Mouse (Mus musculus) ES-CJ7 (cell line): ENCODE results near the gene Gpr137.
A peak's percentile ranks its signal among the peaks of the same experiment; 100 is the strongest.
"Not testable (repeated sequence)": the region's sequence is repeated elsewhere in the genome, so short reads cannot be mapped to it uniquely, and the experiment has no call there.

Experiments
- DNase-seq: peaks from one replicate; pipeline ENCODE4 v3.0.0; 2011; ENCODE audit warnings: low read depth, low spot score

Gene Gpr137

DNA sequence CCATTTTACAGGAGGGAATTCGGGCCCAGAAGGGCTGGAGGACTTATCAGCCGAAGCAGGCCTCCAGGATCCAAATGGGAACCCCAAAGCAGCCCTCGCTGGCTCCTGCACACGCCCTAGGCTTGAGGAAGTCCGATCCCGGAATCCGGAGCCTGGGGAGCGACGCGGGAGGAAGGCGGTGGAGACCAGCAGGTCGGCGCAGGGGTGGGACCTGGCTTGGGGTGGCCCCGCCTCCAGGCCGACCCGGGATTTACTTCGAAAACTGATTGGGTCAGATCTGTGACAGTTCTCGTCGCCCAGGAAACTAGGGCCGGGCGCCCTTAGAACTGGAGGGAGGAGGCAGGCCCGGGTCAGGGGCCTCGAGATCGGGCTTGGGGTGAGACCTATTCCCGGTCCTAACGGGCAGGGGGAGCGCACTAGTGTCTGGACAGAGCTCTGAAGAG, at the start of gene Gpr137:
TSS of gene Gpr137 (minus strand) at position 232 of the 443 bp plus-strand sequence.
- DNase-seq, result peak; percentile 92

DNA sequence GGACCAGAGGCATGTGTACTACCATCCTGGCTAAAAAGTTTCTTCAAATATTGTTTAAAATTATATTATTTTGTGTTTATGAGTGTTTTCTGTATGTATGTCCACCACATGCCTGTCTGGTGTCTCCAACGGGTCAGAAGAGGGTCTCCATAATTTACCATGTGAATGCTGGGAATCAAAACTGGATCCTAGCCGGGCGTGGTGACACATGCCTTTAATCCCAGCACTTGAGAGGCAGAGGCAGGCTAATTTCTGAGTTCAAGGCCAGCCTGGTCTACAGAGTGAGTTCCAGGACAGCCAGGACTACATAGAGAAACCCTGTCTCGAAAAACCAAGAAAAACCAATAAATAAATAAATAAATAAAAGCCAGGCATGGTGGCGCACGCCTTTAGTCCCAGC, 48.9 kb upstream of the Gpr137 start:
- DNase-seq, result not testable (repeated sequence)

DNA sequence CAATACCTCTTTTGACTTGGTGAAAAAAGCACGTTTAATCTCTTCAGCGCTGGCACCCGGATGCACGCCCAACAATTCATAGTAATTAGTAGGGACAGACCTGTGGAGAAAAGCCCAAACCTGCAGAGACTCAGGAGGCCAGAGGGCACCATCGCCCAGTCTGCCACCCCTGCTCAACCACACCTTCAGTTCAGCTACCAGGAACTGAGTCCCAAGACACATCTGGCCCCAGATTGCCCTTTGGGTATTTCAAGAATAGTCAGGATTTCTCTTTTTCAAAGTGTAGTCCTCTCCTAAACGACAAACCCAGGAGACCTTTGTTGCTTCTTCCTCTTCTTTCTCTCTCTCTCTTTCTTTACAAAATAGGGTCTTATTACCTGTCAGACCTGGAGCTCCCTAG, 48.4 kb upstream of the Gpr137 start:
- DNase-seq, result no peak

DNA sequence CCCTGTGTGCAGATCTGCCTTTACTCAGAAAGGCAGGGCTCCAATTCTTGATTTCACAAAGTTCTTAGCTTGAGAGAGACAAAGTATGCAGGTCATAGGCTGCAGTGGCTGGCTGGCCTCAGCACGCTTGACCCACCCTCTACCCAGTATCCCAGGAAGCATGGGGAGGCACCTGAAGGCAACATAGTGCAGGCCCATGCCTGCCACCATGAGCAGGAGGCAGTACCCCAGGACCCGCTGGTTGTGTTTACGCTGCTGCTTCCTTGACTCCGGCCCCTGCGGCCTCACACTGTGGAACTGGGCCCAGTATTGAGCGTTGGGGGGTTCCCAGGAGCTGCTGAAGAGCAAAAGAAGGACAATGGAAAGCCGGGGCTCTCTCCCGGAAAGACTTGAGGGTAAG, 47.0 kb upstream of the Gpr137 start:
- no peak for DNase-seq

DNA sequence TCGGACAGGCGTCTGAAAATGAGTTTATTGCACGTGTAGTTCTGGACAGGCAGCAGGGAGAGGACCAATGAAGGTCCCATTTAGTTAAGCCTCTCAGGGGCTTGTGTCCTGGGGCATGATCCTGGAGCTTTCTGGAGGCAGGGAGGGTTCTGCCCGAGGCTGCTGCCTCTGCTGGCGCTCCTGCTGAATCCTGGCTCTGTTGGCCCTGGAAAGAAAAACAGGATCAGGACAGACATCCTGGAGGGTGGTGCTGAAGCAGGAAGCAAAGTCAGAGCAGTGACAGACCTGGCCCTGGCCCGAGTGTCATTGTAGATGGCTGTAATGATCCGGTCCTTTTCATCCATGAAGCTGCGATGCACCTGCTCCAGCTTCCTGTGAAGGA, 45.6 kb upstream of the Gpr137 start:
- DNase-seq, result no peak

DNA sequence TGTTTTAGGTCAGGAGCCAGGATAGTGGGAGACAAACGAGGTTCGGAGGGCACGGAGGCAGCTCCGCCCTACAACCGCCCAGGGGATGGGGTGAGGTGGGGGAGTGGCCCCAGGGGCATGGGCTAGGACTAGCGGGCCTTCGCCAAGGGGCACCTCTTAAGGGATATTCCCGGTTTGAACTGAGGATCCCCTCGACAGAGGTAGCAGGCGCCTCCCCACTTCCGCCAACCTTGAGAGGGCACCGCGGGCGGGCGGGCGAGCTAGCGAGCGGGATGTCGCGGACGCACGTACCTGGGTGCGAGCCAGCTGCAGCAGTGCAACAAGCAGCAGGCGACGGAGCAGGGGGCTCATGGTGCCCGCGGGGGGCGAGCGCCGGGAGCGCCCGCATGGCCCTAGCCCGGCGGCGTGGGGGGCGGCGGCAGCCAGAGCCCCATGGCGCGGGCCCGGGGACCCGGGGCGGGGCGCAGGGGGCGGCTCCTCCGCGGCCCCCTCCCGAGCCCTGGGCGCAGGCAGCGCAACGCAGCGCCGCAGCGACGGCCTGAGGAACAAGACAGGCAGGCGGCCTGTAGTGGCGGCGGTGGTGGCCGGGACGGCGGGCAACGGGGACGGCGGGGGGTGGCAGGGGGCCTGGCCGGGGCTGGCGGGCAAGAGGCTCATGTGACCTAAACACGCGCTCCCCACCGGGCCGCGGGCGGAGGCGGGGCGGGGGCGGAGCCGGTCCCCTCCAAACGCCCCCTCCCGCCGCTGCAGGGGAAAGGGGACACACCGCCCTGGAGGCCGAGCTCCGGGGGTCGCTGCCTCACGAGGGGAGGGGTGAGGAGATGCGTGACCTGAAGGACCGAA, 45.0 kb upstream of the Gpr137 start, which contains the start of gene Vegfb:
TSS of gene Vegfb (minus strand) at position 591 of the 843 bp plus-strand sequence.
- DNase-seq, result no peak

DNA sequence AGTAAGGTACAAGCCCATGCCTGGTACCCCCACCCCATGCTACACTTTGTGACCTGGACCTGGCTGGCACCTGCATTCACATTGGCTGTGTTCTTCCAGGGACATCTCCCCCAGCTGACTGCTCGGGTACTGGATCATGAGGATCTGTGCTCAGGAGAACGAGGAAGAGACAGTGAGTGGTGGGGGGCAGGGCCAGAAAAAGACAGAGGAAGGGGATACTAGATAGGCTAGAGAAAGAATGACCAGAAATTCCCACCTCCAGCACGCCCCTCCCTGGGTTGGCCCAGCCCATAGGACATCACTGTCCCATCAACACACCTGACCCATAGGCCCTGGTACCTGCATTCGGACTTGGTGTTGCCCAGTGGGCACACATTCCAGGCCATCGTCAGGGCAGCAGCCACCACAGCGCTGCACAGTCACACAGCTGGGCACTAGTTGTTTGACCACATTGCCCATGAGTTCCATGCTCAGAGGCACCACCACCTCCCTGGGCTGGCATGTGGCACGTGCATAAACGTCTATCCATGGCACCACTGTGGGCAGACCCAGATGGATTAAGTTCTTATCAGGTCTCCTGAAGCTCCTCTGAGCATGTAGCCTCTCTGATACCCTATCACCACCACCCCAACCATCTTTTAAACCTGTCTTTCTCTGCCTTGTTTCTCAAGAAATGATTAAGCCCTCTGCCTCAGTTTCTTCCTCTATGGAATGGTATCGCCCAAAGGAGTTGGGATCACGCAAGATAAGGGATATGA, 43.9 kb upstream of the Gpr137 start:
- DNase-seq, result no peak

DNA sequence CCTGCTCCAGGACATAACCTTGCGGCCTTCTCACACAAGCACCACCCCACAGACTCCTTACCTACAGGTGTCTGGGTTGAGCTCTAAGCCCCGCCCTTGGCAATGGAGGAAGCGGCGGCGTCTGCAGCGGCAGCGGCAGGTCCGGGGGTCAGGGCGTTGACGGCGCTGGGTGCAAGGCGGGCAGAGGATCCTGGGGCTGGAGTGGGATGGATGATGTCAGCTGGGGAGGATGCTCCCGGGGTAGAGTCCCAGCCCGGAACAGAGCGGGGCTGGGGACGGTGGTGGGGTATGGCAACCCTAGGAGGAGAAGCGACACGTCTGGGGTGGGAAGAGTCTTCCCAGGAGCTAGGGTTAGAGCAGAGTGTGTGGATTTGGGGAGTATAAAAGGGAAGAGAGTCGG, 43.0 kb upstream of the Gpr137 start:
- peak; percentile 45 for DNase-seq

DNA sequence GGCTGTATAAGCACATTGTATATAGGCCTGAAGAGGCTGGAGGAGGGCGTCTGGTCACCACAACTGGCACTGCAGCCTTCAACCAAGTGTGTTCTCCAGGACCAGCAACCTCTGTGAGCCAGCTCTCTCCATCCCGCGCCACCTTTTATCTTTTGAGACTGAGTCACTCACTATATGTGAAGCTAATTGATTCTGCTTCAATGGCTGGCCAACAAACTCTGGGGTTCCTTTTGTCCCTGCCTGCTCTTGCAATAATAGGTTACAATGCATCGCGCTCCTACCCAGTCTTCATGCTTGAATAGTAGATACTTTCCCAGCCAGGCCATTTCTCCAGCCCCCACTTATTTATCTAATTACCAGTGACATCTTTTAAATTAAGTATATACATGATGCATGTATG, 41.3 kb upstream of the Gpr137 start:
- DNase-seq, result no peak

DNA sequence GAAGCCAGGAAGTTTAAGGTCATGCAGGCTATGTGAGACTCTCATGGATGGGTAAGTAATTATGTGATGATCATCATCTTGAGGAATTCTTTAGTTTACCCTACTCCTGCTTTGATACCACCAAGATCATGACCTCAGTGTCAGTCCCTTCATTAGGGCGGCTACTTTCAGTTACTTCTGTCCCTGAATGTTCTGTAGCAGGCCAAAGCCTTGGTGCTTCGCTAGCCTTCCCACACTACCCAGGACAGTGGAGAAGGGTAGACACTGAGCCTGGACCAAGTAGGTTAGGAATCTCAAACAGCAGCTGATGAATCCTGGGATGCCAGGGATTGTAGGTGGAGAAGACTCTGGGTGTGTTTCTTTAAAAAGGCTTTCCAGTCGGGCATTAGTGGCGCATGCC, 39.2 kb upstream of the Gpr137 start:
- no peak for DNase-seq

DNA sequence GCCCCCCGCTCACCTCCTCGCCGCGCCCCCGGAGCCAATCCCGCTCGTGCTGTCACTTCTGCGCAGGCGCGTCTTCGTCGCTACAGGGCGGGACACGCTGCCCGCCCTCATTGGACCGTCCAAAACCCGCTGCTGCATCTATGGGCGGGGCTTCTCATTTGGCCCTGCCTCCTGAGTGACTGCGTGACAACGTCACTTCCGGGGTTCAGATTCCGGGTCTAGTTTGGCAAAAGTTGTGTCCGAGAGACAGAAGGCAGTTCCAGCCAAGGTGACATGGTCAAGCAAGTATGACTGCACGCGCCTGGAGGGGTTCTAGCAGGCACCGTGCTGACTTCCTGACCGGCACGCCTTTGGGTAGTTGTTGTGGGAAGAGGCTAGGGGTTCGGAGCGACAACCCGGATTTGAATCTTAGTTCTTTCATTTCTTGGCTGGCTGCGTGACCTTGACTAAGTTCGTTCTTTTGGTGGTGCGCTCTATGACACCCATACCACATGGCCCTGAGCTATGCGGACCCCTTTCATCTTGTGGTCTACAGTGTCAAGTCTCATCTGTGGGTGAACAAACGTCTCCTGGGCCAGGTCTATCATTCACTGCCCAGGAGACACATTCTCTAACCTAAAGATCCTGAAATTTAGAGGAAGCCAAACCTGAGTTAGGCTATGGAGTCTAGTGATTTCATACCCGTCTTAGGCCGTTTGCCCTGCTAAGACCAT, 38.3 kb upstream of the Gpr137 start, which contains the start of gene Fkbp2:
TSS of gene Fkbp2 (minus strand) at position 121 of the 713 bp plus-strand sequence.
- peak; percentile 99 for DNase-seq

DNA sequence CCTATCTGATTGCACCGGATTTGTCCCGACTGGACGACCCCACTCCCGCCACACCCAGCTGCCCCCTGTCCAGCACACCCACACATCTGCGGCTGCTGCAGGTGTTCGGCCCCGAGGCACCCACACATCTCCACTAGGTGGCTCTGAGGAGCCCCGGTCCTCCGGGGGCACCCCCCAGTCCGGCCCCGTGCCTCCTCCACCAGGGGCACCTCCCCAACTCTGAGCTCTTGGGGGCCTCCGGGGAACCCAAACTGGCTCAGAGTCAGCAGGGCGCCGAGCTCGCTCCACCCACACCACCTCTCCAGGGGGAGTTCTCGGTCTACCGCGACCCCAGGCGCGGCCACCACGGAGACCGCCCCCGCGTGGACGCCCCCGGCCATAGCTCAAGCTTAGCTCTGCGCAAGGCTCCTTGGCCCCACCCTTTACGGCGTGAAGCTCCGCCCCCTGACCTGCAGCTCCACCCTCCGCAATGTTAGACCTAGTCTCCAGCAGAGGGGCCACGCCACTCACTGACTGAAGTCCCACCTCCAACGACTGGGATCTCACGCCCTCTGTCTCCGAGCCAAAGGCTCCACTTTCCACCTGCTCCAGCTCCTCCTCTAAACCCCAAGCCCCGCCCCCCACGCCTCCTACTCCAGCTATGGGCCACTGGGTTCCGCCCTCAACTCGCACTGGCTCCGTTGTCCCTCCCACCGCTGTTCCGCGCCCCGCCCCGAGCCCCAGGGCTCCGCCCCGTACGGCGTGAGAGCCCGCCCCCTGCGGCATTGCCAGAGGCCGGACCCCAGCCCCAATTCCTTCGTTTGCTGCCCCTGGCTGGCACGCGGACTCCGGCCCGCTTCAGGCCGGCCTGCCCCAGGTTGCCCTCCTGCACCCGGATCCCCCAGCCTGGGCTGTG, 37.5 kb upstream of the Gpr137 start:
- peak; percentile 100 for DNase-seq

DNA sequence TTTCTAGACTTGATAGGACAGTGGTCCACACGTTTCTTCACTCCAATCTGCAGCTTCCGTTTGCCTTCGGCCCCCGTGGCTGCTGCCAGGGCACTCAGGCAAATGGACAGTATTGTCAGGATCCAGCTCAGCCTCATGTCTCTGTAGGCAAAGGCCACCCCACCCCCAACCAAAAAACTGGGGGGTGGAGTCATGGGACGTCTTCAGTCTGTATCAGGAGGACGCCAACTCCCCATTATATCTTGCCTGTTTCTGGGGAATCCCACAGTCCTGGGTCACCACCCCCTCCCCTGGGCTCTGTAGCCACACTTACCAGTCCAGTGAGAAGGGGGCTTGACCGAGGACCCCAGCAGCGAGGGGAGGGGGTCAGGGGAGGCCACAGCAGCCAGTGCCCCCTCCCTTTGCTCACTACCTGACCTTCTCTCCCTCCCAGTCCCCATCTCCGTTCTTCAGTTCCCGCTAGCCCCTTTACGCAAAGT, 36.8 kb upstream of the Gpr137 start:
- peak; percentile 49 for DNase-seq

DNA sequence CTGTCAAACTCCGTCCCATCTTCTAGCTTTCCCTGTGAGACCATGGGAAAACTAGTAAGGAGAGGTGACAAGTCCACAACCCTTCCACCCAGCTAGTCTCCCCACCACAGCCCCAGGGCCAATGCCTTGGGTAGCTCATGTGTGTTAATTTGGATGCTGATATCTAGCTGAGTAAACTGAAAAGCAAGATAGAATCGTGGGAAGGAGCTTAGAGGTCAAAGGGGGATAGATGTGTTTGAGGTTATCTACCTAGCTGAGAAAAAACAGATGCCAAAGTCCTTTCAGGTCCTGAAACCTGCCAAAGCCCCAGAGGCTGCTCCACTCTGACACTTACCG, 36.3 kb upstream of the Gpr137 start:
- DNase-seq, result no peak

DNA sequence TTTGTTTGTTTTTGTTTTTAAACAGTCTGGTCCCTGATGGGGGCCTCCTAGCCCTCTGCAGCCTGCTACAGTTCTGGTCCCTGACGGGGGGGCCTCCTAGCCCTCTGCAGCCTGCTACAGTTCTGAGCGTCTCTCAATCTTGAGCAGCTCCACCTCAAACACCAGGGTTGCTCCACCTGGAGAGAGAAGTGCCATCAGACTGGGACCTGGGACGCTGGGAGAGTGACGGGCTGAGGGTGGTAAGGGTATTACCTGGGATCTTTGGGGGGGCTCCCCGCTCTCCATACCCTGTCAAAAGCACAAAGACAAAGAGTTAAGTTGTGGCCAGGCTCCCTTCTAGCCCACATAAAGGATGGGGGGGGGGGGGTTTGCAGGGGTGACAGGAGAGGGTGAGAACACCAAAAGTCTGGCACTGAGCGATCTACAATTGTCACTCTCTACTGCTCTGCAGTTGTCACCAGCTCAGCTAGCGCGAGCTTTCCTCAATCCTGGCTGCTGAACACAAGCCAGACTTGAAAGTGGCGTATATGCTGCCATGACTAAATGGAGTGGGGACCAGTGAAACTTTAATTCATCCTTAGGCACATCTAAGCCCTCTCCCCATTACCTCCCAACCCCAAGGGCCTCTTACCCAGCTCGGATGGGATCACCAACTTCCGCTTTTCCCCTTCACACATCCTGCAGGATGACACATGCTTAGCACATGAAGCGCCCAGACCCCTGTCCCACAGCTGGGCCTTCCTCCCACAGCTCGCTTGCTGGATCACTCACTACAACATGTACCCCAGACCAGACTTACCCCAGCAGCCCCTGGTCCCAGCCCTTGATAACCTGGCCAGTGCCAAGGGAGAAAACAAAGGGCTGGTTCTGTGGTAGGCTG, 35.7 kb upstream of the Gpr137 start:
- no peak for DNase-seq

DNA sequence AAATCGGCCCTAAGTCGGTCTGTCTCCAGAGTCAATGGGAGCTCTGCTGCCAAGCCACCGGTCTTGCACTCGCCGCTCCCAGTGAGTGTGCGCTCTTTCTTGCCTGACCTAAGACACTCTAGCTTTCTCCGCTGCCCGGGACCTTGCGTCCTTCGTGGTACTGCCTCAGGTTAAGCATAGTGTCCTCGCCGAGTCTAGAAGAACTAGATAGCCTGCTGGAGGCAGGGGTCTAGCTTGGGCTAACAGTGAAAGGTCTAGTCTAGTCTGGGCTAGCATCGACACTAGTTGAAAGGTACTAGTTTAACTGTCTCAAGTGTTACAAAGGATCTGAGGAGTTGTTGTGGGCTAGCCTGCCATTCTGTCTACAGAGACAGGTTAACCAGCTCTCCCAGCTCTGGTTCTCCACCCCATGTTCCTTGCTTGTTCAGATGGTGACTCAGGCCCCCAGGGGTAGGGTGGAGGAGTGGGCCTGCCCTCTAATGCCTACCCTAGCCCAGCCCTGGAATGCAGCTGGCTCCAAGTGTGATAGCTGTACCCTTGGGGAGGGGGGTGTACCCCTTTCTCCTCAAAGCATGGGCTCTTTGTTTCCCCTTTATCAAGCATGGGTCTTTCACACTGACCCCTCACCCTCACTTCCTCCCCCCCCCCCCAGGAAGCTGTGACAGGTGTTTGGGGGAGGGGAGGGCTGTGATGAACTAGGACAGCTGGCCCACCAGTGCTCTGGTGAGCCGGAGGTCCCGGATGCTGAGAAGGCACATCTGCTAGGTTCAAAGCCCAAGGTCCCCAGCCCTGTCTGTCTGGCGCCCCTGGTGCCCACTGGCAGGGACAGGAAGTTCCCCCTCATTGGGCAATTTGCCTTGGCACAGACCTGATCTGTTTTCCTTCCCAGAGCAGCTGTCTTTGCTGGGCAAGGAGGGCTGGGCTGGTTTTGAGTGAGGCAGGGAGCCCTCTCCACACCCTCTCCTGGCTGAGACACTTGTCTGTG, 33.5 kb upstream of the Gpr137 start, which contains the start of gene Plcb3:
TSS of gene Plcb3 (minus strand) at position 934 of the 985 bp plus-strand sequence.
- peak; percentile 57 for DNase-seq

DNA sequence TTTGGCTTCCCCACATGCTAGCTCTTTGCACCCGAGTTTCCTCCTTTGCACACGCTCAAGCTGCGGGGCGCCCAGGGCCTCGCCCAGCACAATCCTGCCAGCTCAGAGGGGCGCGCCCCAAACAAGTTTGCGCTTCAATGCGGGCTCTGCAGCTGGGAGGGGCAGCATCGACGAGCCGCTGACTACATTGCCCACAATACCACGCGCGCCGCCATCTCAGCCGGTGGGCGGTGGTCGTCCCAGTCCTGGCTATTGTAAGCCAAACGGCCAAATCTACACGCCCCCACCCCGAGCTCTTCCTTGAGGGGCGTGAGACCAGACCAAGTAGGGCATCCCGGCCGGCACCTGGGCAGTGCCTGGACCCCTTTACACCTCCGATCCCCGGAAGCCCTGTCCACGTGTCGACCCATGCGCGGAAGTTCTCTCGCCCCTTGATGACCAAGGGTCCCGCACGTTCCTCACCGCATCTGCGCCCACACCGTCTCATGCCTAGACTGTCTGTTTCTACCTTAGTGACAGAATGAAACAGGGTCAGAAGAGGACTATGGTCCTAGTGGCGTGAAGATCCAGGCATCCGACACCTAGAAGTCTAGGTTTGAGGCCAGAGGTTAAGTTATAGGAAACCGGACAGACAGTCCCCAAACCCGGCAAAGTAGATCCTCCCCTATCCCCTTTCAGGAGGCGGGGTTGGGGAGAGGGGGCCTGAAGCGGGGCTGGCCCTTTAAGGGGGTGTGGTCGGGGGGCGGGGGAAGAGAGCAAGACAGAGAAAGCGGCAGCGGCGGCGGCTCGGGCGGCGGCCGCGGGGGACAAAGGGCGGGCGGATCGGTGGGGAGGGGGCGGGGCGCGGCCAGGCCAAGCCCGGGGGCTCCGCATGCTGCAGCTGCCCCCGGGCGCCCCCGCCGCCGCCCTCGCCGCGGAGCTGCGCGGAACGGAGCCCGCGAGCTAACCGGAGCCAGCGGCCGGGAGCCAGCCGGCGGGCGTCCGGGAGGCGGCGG, 32.2 kb upstream of the Gpr137 start, which contains the start of gene Ppp1r14b:
TSS of gene Ppp1r14b (plus strand) at position 758 of the 995 bp plus-strand sequence.
- peak; percentile 91 for DNase-seq
